Comparison of ENCODE assay signal across 8 mouse cellular contexts in genomic region chr10:3696727-3697348, GRCm38 (mm10). TPM values are rescaled to one million over a fixed set of nuclear protein-coding genes. Genes with fewer than 3 reads are reported as not detected.
DNase-seq lines count a peak whose midpoint lies in the region; ATAC-seq lines count a peak whose summit lies in the region.
"Had no signal": no experiment of that assay in that cellular context is flagged by ENCODE, and none has a peak within 500 bp of the region (broad histone marks: within the 10 kb centered on the region; RNA-seq: fewer than 3 reads in every experiment).

No protein-coding gene starts in this region.

- WGBS in heart, embryonic 16.5 days = 27% methylated on average over 8 of the region's 8 CpGs

- no peaks in the 10 kb centered on the region for H3K36me3 ChIP-seq in heart, embryonic 16.5 days (ENCODE audit: control insufficient read depth, insufficient read depth)

- peak overlapping the region; percentile 35; the same call in 1 of the 2 replicates for H3K9ac ChIP-seq in heart, embryonic 16.5 days (ENCODE audit: low read length)
- H3K9ac ChIP-seq: liver, embryonic 14.5 days had no signal

- H3K27ac ChIP-seq in heart, embryonic 16.5 days (ENCODE audit: low read length) = peak overlapping the region; percentile 78
- H3K27ac ChIP-seq: liver, embryonic 14.5 days had no signal

- peak; percentile 69 for ATAC-seq in heart, embryonic 16.5 days (replicated peaks; ENCODE audit: extremely low read depth, insufficient read depth, low FRiP score)

- peak; percentile 18 for DNase-seq in ovary, postnatal 14 days (ENCODE audit: low spot score)
- DNase-seq in ovary, adult 18-20 months (ENCODE audit: low spot score) = no peak
- peak; percentile 19 to 55 for DNase-seq in frontal cortex, postnatal 36 days (ENCODE audit: low spot score in 2 of 2)
- DNase-seq in layer of hippocampus, adult 9-11 months = peak; percentile 68
- peak; percentile 66 to 81 for DNase-seq in lung, postnatal 4 days
- DNase-seq in thymus, postnatal 10 days (ENCODE audit: low spot score in 2 of 2) = no peak

- peaks cover 7% of the 10 kb centered on the region; the same call in 1 of the 2 replicates for H3K4me1 ChIP-seq in heart, embryonic 16.5 days (ENCODE audit: control insufficient read depth, insufficient read depth, low read length)

- H3K4me2 ChIP-seq in heart, embryonic 16.5 days (ENCODE audit: low read depth, low read length) = peak overlapping the region; percentile 45; the same call in 1 of the 2 replicates

- H3K9me3 ChIP-seq in heart, embryonic 16.5 days (replicated peaks; ENCODE audit: control insufficient read depth, low read length) = no peaks in the 10 kb centered on the region

- H3K4me3 ChIP-seq in heart, embryonic 16.5 days (ENCODE audit: low read length) = peak overlapping the region; percentile 11; the same call in 1 of the 2 replicates

- no peaks in the 10 kb centered on the region for H3K27me3 ChIP-seq in heart, embryonic 16.5 days (ENCODE audit: control insufficient read depth, insufficient read depth, low read length)

RNA-seq across cellular contexts. Expression of gene Plekhg1, which starts 43.3 kb away (rescaled TPM):
- polyA plus RNA-seq in heart, embryonic 16.5 days (2015; fragmentation: Nextera tagmentation; extraction: Ambion mirVana) = 8.1 and 9.3 TPM in 2 replicates

Comparison
In these comparisons a context has a peak if more than half of its experiments do, and no peak if none do; other contexts are left out.
1. DNase-seq: peak in ovary, postnatal 14 days (single experiment), frontal cortex, postnatal 36 days (2 of 2), layer of hippocampus, adult 9-11 months (single experiment) and lung, postnatal 4 days (2 of 2); none in ovary, adult 18-20 months (single experiment) and thymus, postnatal 10 days (0 of 2).